Mouse (Mus musculus) small intestine, adult 10 weeks (tissue): Measurements from ENCODE around the gene Mrpl42. TPM values are rescaled to one million over a fixed set of nuclear protein-coding genes. Genes with fewer than 3 reads are reported as not detected.

Experiments
- polyA plus RNA-seq: library from polyadenylated mRNA; stranded (reverse); fragments of 350-450 nt; fragmentation: Illumina TruSeq; extraction: RNeasy Lipid Tissue Mini Kit (QIAGEN cat#74804); gene quantifications from one replicate; pipeline ENCODE4 v1.2.3, GENCODE M21; 2014; ENCODE audit warnings: low replicate concordance

The Mrpl42 gene
- 185 TPM for polyA plus RNA-seq

DNA sequence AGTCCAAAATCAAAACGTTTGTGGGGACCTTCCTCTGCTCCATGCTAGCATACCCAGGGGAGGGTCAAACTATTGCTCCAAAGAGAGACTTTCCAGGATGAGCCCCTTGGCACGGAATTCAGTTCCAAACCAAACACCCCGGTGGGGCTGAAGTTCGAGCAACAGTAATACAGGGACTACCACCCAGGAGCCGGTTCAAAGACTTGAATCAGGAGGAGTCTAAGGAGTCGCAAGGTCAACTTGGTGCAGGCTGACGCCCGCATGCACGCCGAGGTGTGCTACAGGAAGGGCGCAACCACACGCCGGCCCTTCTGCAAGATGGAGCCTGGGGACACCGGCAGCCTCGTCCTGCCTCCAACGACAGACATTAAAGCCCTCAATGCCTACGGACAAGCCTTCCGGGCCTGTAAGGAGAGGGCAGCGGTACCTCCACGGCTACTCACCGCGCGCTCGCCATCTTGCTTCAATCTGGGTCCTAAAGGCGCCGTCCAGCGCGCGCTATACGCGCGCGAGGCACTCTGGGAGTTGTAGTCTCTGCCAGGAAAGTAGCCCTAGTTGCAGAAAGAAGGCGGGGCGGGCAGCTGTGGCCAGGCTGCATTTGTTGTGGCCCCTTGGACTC, at the start of gene Mrpl42:
Gene Mrpl42 (minus strand): TSS at position 478 of the 619 bp plus-strand sequence.

DNA sequence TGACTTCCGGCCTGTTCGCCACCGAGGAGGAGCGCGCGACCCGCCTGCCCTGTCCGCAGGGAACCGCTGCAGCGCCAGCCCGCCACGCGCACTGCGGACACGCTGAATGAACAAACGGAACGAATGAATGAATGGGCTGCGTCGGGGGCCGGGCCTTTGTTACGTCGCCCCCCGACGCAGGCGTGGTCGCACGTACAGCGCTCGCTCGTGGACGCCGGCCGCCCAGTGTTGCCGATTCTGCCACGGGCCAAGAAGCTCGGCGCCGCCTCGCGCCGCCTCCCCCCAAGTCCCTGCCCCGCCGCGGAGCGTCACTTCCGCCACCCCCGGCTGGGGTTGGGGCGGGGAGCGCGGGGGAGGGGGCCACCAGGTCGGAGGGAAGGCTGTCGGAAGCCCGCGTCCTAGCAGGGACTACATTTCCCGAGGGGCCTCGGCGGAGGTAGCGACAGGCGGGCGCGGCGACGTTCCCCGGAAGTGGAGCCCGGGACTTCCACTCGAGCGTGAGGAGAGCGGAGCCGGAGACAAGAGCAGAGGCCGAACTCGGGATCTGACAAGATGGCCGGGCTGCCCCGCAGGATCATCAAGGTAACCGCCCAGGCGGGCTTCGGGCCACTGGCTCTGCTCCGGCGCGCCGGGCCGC, 13.0 kb upstream of the Mrpl42 start, which contains the start of gene Ube2n:
Gene Ube2n (plus strand): TSS at position 490 of the 637 bp plus-strand sequence.

Other genes starting within 250 kb of the Mrpl42 start
- 3.7 TPM for gene Cradd, start 177.8 kb downstream of the Mrpl42 start, polyA plus RNA-seq
- 126 TPM for gene Socs2, start 84.8 kb downstream of the Mrpl42 start, polyA plus RNA-seq
- 556 TPM for gene Ube2n, start 13.2 kb upstream of the Mrpl42 start, polyA plus RNA-seq
- gene Nudt4, start 62.2 kb upstream of the Mrpl42 start, polyA plus RNA-seq, result 411 TPM
- not detected for gene Anapc15-ps, start 171.5 kb upstream of the Mrpl42 start, polyA plus RNA-seq